Mouse (Mus musculus): ENCODE measurements around the gene Phldb2. TPM values are rescaled to one million over a fixed set of nuclear protein-coding genes. Genes with fewer than 3 reads are reported as not detected.

The Phldb2 gene
- polyA plus RNA-seq, 1 experiment from 2014 or later, result 9.5 TPM

GRCm38 (mm10) chr16:45816670-45817069, 136.7 kb downstream of the Phldb2 start:
- no peaks in the 10 kb centered on the region; the same call in 1 of the 2 replicates for H3K36me3 ChIP-seq (ENCODE audit: control insufficient read depth, insufficient read depth)
- no peaks in the 10 kb centered on the region for H3K27me3 ChIP-seq (replicated peaks; ENCODE audit: control insufficient read depth, insufficient read depth, low read length)
- ATAC-seq, result no peak
- H3K4me3 ChIP-seq (ENCODE audit: low read depth, low read length), result no peak overlapping the region
- H3K27ac ChIP-seq (ENCODE audit: low read depth, low read length), result no peak overlapping the region
- H3K4me2 ChIP-seq (replicated peaks; ENCODE audit: low read depth), result no peak overlapping the region
- H3K4me1 ChIP-seq (replicated peaks; ENCODE audit: control insufficient read depth, insufficient read depth, low read length), result no peaks in the 10 kb centered on the region
- H3K9me3 ChIP-seq (ENCODE audit: control insufficient read depth), result no peaks in the 10 kb centered on the region
- no peak overlapping the region for H3K9ac ChIP-seq (ENCODE audit: low read depth, low read length)
- TF ChIP-seq CTCF (IDR thresholded peaks at IDR 0.05; ENCODE audit: low read depth), result peak; percentile 54

- Histone ChIP-seq H3K4me1 (replicated peaks; ENCODE audit: control insufficient read depth, insufficient read depth, low read length) (no peaks in the 10 kb centered on the region), H3K27me3 (replicated peaks; ENCODE audit: control insufficient read depth, insufficient read depth, low read length) (no peaks in the 10 kb centered on the region), H3K9ac (ENCODE audit: low read depth, low read length) (no peak overlapping the region), H3K27ac (ENCODE audit: low read depth, low read length) (no peak overlapping the region), H3K4me2 (replicated peaks; ENCODE audit: low read depth) (no peak overlapping the region), H3K9me3 (ENCODE audit: control insufficient read depth) (no peaks in the 10 kb centered on the region), H3K36me3 (ENCODE audit: control insufficient read depth, insufficient read depth) (no peaks in the 10 kb centered on the region; the same call in 1 of the 2 replicates), H3K4me3 (ENCODE audit: low read depth, low read length) (no peak overlapping the region)
- 83% methylated on average over 3 of the region's 3 CpGs for WGBS
- TF ChIP-seq CTCF (IDR thresholded peaks at IDR 0.05; ENCODE audit: low read depth), result no peak
- no peak for ATAC-seq
Measured at GRCm38 (mm10) chr16:45814611-45815010, 138.8 kb downstream of the Phldb2 start.

GRCm38 (mm10) chr16:45811788-45812187, 141.6 kb downstream of the Phldb2 start:
- Histone ChIP-seq H3K9me3 (ENCODE audit: control insufficient read depth) (no peaks in the 10 kb centered on the region), H3K27ac (ENCODE audit: low read depth, low read length) (no peak overlapping the region), H3K4me3 (ENCODE audit: low read depth, low read length) (no peak overlapping the region), H3K4me1 (replicated peaks; ENCODE audit: control insufficient read depth, insufficient read depth, low read length) (no peaks in the 10 kb centered on the region), H3K27me3 (replicated peaks; ENCODE audit: control insufficient read depth, insufficient read depth, low read length) (no peaks in the 10 kb centered on the region), H3K4me2 (replicated peaks; ENCODE audit: low read depth) (no peak overlapping the region), H3K9ac (ENCODE audit: low read depth, low read length) (no peak overlapping the region), H3K36me3 (ENCODE audit: control insufficient read depth, insufficient read depth) (peaks cover 12% of the 10 kb centered on the region; the same call in 1 of the 2 replicates)
- TF ChIP-seq CTCF (IDR thresholded peaks at IDR 0.05; ENCODE audit: low read depth), result no peak
- no peak for ATAC-seq

GRCm38 (mm10) chr16:45810829-45811326, 142.5 kb downstream of the Phldb2 start:
- no peaks in the 10 kb centered on the region for H3K27me3 ChIP-seq (replicated peaks; ENCODE audit: control insufficient read depth, insufficient read depth, low read length)
- no peak overlapping the region for H3K9ac ChIP-seq (ENCODE audit: low read depth, low read length)
- ATAC-seq, result no peak
- no peak overlapping the region for H3K4me2 ChIP-seq (replicated peaks; ENCODE audit: low read depth)
- H3K27ac ChIP-seq (ENCODE audit: low read depth, low read length), result peak overlapping the region; percentile 24; the same call in 1 of the 2 replicates
- H3K9me3 ChIP-seq (ENCODE audit: control insufficient read depth), result no peaks in the 10 kb centered on the region
- H3K4me1 ChIP-seq (replicated peaks; ENCODE audit: control insufficient read depth, insufficient read depth, low read length), result no peaks in the 10 kb centered on the region
- no peak overlapping the region for H3K4me3 ChIP-seq (ENCODE audit: low read depth, low read length)
- WGBS, result 44% methylated on average over 6 of the region's 6 CpGs
- peaks cover 18% of the 10 kb centered on the region; the same call in 1 of the 2 replicates for H3K36me3 ChIP-seq (ENCODE audit: control insufficient read depth, insufficient read depth)
- TF ChIP-seq CTCF (IDR thresholded peaks at IDR 0.05; ENCODE audit: low read depth), result no peak

- ATAC-seq, result peak; percentile 98
- Histone ChIP-seq H3K27me3 (replicated peaks; ENCODE audit: control insufficient read depth, insufficient read depth, low read length) (no peaks in the 10 kb centered on the region), H3K27ac (ENCODE audit: low read depth, low read length) (peak overlapping the region; percentile 24; the same call in 1 of the 2 replicates), H3K4me2 (replicated peaks; ENCODE audit: low read depth) (no peak overlapping the region), H3K9me3 (ENCODE audit: control insufficient read depth) (no peaks in the 10 kb centered on the region), H3K4me3 (ENCODE audit: low read depth, low read length) (no peak overlapping the region), H3K36me3 (ENCODE audit: control insufficient read depth, insufficient read depth) (peaks cover 18% of the 10 kb centered on the region; the same call in 1 of the 2 replicates), H3K9ac (ENCODE audit: low read depth, low read length) (no peak overlapping the region), H3K4me1 (replicated peaks; ENCODE audit: control insufficient read depth, insufficient read depth, low read length) (no peaks in the 10 kb centered on the region)
- TF ChIP-seq CTCF (IDR thresholded peaks at IDR 0.05; ENCODE audit: low read depth), result no peak
- WGBS, result 26% methylated on average over 2 of the region's 2 CpGs
Measured at GRCm38 (mm10) chr16:45810155-45810554, 143.2 kb downstream of the Phldb2 start.

- no peak overlapping the region for H3K9ac ChIP-seq (ENCODE audit: low read depth, low read length)
- H3K27me3 ChIP-seq (replicated peaks; ENCODE audit: control insufficient read depth, insufficient read depth, low read length), result no peaks in the 10 kb centered on the region
- H3K27ac ChIP-seq (ENCODE audit: low read depth, low read length), result no peak overlapping the region
- no peaks in the 10 kb centered on the region for H3K9me3 ChIP-seq (ENCODE audit: control insufficient read depth)
- WGBS, result 53% methylated on average over 3 of the region's 3 CpGs
- peaks cover 23% of the 10 kb centered on the region; the same call in 1 of the 2 replicates for H3K36me3 ChIP-seq (ENCODE audit: control insufficient read depth, insufficient read depth)
- H3K4me2 ChIP-seq (replicated peaks; ENCODE audit: low read depth), result no peak overlapping the region
- no peaks in the 10 kb centered on the region for H3K4me1 ChIP-seq (replicated peaks; ENCODE audit: control insufficient read depth, insufficient read depth, low read length)
- no peak overlapping the region for H3K4me3 ChIP-seq (ENCODE audit: low read depth, low read length)
- TF ChIP-seq CTCF (IDR thresholded peaks at IDR 0.05; ENCODE audit: low read depth), result no peak
- ATAC-seq, result no peak
Measured at GRCm38 (mm10) chr16:45804708-45805107, 148.7 kb downstream of the Phldb2 start.

All from intestine, postnatal 0 days (tissue).